Mouse (Mus musculus) olfactory bulb, adult 2 months (tissue): Measurements from ENCODE around the gene Gng2.

Experiments
- CTCF ChIP-seq: fragments of 200-500 bp; IDR thresholded peaks from 2 replicates; pipeline ENCODE4 v1.5.1; 2012; ENCODE audit warnings: low read depth, mild to moderate bottlenecking, low read length, moderate library complexity; ENCODE audit not compliant: insufficient read depth
- POLR2A ChIP-seq: fragments of 200-500 bp; IDR thresholded peaks from 2 replicates; pipeline ENCODE4 v1.6.1; 2012; ENCODE audit warnings: mild to moderate bottlenecking, low read depth, low read length, moderate library complexity; ENCODE audit not compliant: insufficient read depth

GRCm38 (mm10) chr14:19961924-19962915 is 15.2 kb downstream of the Gng2 start:
- TF ChIP-seq CTCF, result no peak
- TF ChIP-seq POLR2A, result no peak
